Mouse (Mus musculus) frontal cortex, adult 2 months (tissue): ENCODE measurements around the gene Stpg4. TPM values are rescaled to one million over a fixed set of nuclear protein-coding genes. Genes with fewer than 3 reads are reported as not detected.
A peak's percentile ranks its signal among the peaks of the same experiment; 100 is the strongest.

Experiments
- DNase-seq, 2 experiments: peaks; one replicate each; pipeline ENCODE4 v3.0.0; 2022; ENCODE audit warnings: low spot score in 1 of 2; ENCODE audit errors: extremely low spot score in 1 of 2
- polyA plus RNA-seq: library from polyadenylated mRNA; depleted of rRNA; stranded (reverse); fragments of >200 nt; gene quantifications from 2 replicates; pipeline ENCODE4 v1.2.3, GENCODE M21; 2012; rRNA removed

Stpg4 gene
- polyA plus RNA-seq: not detected in 2 replicates

- DNase-seq: no peak
Observed at GRCm38 (mm10) chr17:87427511-87427910, at the start of gene Stpg4. Gene Stpg4 (minus strand): TSS chr17:87427741.

GRCm38 (mm10) chr17:87475356-87475755 is 47.8 kb upstream of the Stpg4 start:
- no peak for DNase-seq

DNA sequence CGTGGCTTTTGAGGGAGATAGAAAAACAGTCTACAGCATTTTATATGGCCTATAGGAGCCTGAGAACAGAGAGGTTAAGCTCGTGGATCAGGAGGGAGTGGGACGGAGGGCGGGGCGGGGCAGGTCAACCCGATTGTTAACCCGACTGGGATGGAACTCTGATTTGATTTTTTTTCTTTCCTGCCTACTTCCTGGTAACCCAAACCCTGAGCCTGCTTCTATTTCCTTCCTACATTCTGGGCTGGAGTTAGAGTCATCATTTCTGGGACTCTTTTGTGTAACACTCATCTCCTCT is 46.9 kb upstream of the Stpg4 start:
- DNase-seq: no peak

GRCm38 (mm10) chr17:87473736-87474500 is 46.4 kb upstream of the Stpg4 start:
- peak; percentile 49 to 72 for DNase-seq

GRCm38 (mm10) chr17:87473441-87473735 is 45.8 kb upstream of the Stpg4 start:
- no peak for DNase-seq

- no peak for DNase-seq
Observed at GRCm38 (mm10) chr17:87472879-87473278, 45.3 kb upstream of the Stpg4 start.

DNA sequence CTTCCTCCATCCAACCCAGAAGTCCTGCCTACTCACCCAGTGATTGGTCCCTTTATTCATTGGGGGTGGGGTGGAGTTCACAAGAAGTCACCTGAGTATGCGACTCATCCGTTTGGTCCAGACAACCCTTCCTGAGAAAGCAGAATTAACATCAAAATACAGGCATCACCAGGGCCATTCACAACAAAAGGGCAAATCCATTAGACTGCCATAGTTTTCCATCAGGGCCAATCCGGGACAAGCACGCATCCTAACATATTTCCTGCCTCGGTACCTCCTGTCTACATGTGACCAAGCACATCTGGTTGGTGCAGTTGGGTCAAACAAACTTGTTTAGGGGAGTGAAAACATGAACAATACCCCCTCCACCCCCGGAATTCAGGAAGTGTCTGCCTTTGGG is 44.1 kb upstream of the Stpg4 start:
- DNase-seq: no peak

DNA sequence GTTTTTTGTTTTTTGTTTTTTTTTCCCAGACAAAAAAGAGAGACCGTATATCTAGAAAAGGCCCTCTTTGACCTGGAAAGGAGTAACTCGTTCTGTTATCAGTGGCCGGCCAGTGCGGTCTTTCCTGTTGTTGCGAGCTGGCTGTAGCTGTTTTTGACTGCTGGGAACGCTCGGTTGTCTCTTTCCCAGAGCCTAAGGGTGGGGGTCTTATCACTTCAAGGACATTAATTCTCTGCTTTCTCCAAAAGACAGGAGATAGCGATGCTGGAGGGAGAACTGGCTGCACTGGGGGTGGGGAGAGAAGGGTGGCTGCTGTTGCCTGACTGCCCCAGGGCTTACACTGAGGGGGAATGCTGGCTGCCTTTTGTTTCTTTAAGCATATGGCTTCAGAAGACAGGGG is 43.3 kb upstream of the Stpg4 start:
- DNase-seq: no peak

- no peak for DNase-seq
Observed at GRCm38 (mm10) chr17:87470282-87470681, 42.7 kb upstream of the Stpg4 start.

- no peak for DNase-seq
Observed at GRCm38 (mm10) chr17:87469428-87469827, 41.9 kb upstream of the Stpg4 start.

DNA sequence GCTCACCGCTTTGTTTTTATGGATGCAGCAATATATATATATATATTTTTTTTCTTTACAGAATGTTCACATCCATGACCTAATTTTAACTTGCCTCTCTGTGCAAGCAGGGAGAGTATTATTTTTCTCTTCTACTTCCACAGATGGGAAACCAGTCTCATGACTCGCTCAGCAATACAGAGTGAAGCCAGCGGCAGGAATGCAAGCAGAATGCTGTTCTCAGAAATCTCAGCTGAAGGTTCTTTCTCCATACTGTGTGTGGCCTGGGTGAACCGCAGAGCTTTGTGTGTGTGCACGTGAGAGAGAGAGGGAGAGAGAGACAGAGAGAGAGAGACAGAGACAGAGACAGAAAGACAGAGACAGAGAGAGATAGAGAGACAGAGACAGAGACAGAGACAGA is 41.1 kb upstream of the Stpg4 start:
- DNase-seq: no peak

GRCm38 (mm10) chr17:87461499-87461896 is 34.0 kb upstream of the Stpg4 start:
- DNase-seq: no peak

GRCm38 (mm10) chr17:87460669-87461498 is 33.3 kb upstream of the Stpg4 start:
- DNase-seq: no peak

DNA sequence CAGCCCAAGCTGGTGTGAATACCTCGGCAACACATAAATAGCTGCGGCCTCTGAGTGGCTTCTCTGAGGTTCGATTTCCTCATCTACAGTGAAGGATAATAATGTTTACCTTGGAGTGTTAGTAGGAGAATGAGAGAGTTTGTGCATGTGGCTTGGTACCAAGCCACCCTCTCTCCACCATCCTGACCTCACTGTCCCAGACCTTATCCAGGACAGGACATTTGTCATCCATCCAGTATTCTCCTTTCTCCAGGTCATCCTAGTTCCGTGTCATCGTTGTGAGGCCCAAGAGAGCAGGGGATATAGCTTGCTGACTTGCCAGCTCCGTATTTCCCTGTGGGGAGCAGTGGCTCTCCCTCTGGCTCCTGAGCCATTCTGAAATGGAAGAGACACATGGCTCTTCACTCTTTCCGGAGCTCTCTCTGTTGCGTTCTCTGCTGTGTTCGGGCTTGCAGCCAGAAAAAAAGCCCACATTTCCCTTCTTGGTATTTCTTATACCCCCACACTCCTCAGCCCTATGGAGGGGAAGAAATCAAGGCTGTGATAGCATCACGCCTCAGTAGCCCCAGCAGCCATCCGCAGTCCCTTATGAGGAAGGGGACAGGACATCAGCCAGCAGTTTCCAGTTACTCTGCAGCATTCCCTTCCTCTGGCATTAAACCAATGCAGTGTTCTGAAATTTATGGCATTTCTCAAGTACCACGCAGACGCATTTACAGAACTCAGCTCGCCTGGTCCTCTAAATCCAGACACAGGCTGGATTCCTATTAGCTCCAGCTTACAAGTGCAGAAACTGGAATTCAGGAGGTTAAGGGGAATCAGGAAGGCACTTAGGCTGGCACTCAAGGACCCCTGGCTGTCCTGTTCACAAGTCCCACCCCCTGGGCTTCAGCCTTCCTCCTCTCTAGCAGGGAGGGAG is 32.5 kb upstream of the Stpg4 start:
- DNase-seq: peak; percentile 54 to 84

- DNase-seq: no peak
Observed at GRCm38 (mm10) chr17:87458911-87459749, 31.6 kb upstream of the Stpg4 start.

DNA sequence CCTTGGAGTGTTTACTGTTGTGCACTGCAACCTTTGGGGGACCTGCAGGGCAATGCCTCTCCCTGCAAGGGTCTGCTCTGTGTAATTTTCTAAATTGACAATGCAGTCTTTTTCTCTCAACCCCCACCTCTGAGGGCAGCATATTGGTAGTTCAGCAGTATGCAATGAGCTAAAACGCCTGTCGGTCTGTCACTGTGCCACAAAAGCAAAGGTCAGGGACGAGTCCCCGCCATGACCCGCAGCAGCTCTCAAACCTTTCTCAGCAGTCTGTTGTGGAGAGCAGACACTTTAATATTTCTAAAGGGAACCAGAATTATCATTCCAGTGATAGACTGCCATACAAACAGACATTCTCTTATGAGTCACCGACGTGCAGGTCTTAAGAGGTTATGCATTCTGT is 30.4 kb upstream of the Stpg4 start:
- DNase-seq: no peak

- no peak for DNase-seq
Observed at GRCm38 (mm10) chr17:87454121-87454520, 26.6 kb upstream of the Stpg4 start.

DNA sequence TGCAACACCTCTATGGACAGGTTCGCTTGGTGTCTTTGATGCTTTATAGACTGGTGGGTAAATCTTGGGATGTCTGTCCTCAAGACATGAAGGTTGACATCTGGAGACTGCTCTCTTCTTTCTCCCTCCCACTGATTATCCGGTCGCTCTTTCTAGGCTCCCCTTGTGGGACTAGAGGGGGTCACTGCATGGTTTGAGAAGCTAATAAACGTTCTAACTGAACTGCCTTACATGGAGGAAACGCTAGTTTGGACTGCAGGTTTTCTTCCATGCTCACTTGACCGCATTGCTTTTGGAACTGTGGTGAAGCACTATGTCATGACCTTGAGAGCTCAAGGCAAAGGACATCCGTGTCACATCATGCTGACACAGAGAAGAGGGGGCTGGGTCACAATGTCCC is 25.8 kb upstream of the Stpg4 start:
- DNase-seq: no peak

DNA sequence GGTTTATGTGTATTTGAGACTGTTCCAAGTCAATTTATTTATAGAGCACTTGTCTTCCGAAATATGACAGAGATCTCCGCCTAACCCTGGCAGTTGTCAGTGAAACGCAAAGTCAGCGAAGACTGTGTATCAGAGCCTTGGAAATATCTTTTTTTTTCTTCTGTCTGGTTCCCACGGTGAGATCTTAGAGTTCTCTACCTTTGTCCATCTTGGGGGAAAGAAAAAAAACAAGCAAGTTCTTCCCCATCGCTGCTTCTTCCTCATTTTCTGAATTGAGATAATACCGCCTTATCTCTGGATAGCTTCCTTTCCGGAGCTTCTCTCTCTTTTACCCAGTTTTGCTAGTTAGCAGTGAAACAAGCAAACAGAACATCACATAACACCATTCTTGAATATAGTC is 21.3 kb upstream of the Stpg4 start:
- DNase-seq: no peak

- no peak for DNase-seq
Observed at GRCm38 (mm10) chr17:87448339-87448738, 20.8 kb upstream of the Stpg4 start.
